Mouse (Mus musculus): ENCODE measurements around the gene Kifc5b. TPM values are rescaled to one million over a fixed set of nuclear protein-coding genes. Genes with fewer than 3 reads are reported as not detected.

Gene Kifc5b
- not detected for polyA plus RNA-seq (2014; fragmentation: Illumina TruSeq; extraction: RNeasy Lipid Tissue Mini Kit (QIAGEN cat#74804); ENCODE audit: low read depth, low replicate concordance)

GRCm38 (mm10) chr17:26916711-26917482 lies at the start of gene Kifc5b:
Gene Kifc5b (plus strand): TSS chr17:26917091.

DNA sequence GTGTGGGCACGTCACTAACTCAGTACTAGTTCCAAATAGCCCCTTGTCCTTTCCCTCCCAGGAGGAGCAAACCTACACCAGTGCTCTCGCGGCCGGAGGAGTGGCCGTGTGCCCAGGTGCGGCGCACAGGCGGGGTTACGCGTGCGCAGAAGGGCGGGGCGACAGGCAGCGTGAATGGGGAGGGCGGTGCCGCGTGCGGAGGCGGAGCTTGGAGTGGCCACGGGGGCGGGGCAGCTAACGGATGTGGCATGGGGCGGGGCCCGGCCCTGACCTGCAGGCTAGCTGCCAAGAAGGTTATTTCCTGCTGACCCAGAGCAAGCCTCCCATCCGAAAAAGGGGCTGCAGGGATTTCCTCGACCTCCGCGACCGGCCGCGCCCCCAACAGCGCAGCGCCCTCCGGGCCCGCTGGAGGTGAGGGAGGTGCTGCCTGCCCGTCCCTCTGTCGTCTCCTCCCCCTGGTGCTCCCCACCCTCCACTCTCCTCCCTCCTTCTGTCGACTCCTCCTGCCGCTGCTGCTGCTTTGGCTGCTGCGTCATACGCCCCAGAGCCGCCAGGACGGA lies 16.0 kb downstream of the Kifc5b start, which contains the start of gene Phf1:
Gene Phf1 (plus strand): TSS at position 214 of the 560 bp plus-strand sequence.

DNA sequence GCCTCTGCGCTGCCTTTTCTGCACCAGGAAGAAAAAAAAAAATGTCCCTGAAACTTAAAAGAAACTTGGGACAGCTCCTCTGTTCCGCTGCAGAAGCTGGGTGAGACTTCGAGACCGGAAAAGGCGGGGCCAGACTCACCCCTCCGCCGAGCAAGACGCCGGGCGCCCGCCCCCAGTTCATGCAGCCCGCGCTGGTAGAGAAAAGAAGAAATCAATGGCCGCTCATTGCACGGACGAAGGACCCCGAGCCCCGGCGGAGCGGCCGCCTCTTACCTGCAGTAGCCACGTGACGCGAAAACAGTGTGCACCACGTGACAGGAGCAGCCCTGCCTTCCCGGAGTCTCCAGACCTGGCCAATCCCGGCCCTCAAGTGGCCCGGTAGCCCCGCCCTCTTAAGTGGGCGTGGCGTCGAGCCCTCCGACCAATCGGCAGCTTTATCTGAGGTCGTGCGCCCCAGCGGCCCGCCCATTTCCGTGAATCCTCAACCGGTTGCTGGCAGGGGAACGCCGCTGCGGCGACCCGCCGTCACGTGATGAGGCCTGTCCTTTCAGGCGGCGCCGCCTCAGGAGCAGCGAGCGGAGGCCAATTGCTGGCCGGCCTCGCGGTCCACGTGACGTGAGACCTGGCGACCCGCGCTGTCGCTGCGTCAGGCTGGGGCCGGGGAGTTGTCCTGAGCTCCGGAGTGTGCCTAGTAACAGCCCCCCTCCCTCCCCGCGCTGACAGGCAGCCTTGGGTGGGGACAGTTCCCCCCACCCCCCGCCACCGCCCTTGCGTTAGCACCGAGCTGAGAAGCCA lies 22.5 kb downstream of the Kifc5b start, which contains the start of gene Cuta:
Gene Cuta (minus strand): TSS at position 392 of the 795 bp plus-strand sequence.

GRCm38 (mm10) chr17:26941031-26941789 lies 24.3 kb downstream of the Kifc5b start, which contains the start of gene Syngap1:
Gene Syngap1 (plus strand): TSS chr17:26941253.

DNA sequence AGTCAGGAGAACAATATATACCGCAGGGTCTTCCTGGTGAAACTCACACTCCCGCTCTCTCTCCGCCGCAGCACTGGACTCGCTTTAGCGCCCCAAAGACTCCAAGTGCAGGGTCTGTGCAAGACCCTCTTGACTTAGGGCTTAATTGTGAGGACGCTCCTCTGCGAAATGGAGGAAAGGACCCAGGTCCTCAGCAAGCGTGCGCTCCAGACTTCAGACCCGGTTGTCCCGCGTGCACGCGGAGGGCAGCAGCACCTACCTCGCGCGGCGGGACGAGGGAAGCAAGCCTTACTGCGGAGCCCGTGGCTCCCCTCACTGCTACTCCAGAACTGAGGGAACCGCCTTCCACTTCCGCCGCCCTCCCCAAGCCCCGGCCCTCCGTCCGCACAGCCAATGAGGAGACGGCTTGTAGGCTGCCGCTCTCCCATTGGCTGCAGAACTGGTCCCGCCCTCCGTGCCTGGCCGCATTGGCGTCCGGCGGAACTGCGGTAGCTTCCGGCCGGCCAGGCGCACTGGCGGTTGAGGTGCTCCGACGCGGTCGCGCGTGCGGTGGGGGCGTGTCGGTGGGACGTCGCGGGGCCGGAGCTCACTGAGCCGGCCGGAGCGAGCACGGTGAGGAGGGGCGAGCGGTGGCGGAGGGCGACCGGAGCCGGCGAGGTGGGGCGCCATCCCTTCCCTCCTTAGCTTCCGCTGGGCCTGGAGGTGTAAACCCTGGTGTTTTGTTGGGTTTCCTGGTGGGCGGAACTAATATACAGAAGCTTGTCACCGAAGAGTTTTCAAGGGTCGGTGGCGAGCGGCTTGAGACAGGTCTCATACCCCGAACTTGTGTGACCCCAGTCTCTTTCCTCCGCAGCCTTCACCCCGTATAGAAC lies 56.0 kb downstream of the Kifc5b start, which contains the start of gene Zbtb9:
Gene Zbtb9 (plus strand): TSS at position 465 of the 872 bp plus-strand sequence.

Other genes with a start within 250 kb of the Kifc5b start
- 79.0 TPM for gene Crebrf, start 201.4 kb upstream of the Kifc5b start, polyA plus RNA-seq (2014; fragmentation: Illumina TruSeq; extraction: RNeasy Lipid Tissue Mini Kit (QIAGEN cat#74804); ENCODE audit: low read depth, low replicate concordance)
- gene Bnip1, start 136.0 kb upstream of the Kifc5b start, polyA plus RNA-seq (2014; fragmentation: Illumina TruSeq; extraction: RNeasy Lipid Tissue Mini Kit (QIAGEN cat#74804); ENCODE audit: low read depth, low replicate concordance) = 10.3 TPM
- gene Nkx2-5, start 72.1 kb upstream of the Kifc5b start, polyA plus RNA-seq (2014; fragmentation: Illumina TruSeq; extraction: RNeasy Lipid Tissue Mini Kit (QIAGEN cat#74804); ENCODE audit: low read depth, low replicate concordance) = not detected
- 3.4 TPM for gene Phf1, start 16.0 kb downstream of the Kifc5b start, polyA plus RNA-seq (2014; fragmentation: Illumina TruSeq; extraction: RNeasy Lipid Tissue Mini Kit (QIAGEN cat#74804); ENCODE audit: low read depth, low replicate concordance)
- gene Cuta, start 22.5 kb downstream of the Kifc5b start, polyA plus RNA-seq (2014; fragmentation: Illumina TruSeq; extraction: RNeasy Lipid Tissue Mini Kit (QIAGEN cat#74804); ENCODE audit: low read depth, low replicate concordance) = 17.7 TPM
- 0.93 TPM for gene Syngap1, start 24.2 kb downstream of the Kifc5b start, polyA plus RNA-seq (2014; fragmentation: Illumina TruSeq; extraction: RNeasy Lipid Tissue Mini Kit (QIAGEN cat#74804); ENCODE audit: low read depth, low replicate concordance)
- 10.1 TPM for gene Zbtb9, start 56.1 kb downstream of the Kifc5b start, polyA plus RNA-seq (2014; fragmentation: Illumina TruSeq; extraction: RNeasy Lipid Tissue Mini Kit (QIAGEN cat#74804); ENCODE audit: low read depth, low replicate concordance)
- gene Bak1, start 111.9 kb downstream of the Kifc5b start, polyA plus RNA-seq (2014; fragmentation: Illumina TruSeq; extraction: RNeasy Lipid Tissue Mini Kit (QIAGEN cat#74804); ENCODE audit: low read depth, low replicate concordance) = 1.7 TPM
- gene Itpr3, start 140.2 kb downstream of the Kifc5b start, polyA plus RNA-seq (2014; fragmentation: Illumina TruSeq; extraction: RNeasy Lipid Tissue Mini Kit (QIAGEN cat#74804); ENCODE audit: low read depth, low replicate concordance) = 0.29 TPM
- 23.4 TPM for gene Uqcc2, start 216.8 kb downstream of the Kifc5b start, polyA plus RNA-seq (2014; fragmentation: Illumina TruSeq; extraction: RNeasy Lipid Tissue Mini Kit (QIAGEN cat#74804); ENCODE audit: low read depth, low replicate concordance)